Mouse (Mus musculus): ENCODE results near the gene Rreb1.

DNA sequence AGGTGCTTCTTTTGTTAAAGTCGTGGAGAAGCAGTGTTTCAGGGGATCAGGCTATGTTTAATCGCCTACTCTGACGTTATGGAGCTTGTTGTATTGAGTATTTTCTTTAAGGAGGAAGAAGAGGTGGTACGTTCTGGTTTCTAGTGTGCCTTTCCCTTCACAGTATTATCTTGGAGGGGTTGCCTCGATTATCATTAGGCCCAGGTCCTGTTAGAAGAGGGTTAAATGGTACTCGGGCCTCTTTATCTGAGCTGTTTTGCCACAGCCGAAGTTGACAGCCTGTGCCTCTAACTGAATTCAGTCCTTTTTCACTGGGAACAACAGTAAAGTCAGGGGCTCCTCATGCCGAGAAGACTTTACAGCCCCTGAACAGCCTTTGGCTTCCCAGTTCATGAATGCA lies 81.6 kb downstream of the Rreb1 start:
- no peak for TF ChIP-seq CTCF (IDR thresholded peaks at IDR 0.05; ENCODE audit: control insufficient read depth, insufficient read depth, insufficient replicate concordance, low read depth, low read length)
- TF ChIP-seq POLR2A (IDR thresholded peaks at IDR 0.05; ENCODE audit: control insufficient read depth, low read depth, low read length): no peak
